Mouse (Mus musculus): ENCODE data around the gene Adipor2. TPM values are rescaled to one million over a fixed set of nuclear protein-coding genes. Genes with fewer than 3 reads are reported as not detected.
"Not testable (repeated sequence)": the region's sequence is repeated elsewhere in the genome, so short reads cannot be mapped to it uniquely, and the experiment has no call there.

Gene Adipor2
- polyA plus RNA-seq, 1 experiment from 2014 or later, result 43.3 TPM

DNA sequence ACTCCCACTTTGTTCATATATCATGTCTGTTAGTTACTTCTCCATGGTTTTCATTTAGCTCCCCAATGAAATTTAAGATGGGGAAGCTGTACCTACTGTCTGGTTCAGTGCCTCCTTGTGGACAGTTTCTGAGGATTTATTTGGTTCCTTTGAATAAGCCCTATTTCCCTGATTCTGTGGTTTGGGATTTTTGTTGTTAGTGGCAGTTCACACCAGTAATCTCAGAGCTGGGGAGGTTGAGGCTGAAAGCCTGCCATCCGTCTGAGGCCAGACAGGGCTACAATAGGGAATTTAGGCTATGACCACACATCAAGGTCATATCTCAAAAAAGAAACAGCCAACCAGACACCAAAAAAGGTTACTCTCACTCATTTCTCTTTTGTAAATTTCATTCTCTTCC, 38.9 kb downstream of the Adipor2 start:
- no peak overlapping the region for H3K27ac ChIP-seq
- DNase-seq (ENCODE audit: low spot score), result peak; percentile 21
- WGBS, result 61% methylated on average over 1 of the region's 1 CpGs
- no peak; the same call in 1 of the 2 replicates for TF ChIP-seq CTCF (IDR thresholded peaks at IDR 0.05; ENCODE audit: low read depth)
- no peak overlapping the region for H3K9ac ChIP-seq (ENCODE audit: low read depth, low read length)
- H3K27me3 ChIP-seq (ENCODE audit: insufficient read depth, low read length), result no peaks in the 10 kb centered on the region
- no peaks in the 10 kb centered on the region for H3K9me3 ChIP-seq (replicated peaks; ENCODE audit: low read length)
- no peaks in the 10 kb centered on the region for H3K36me3 ChIP-seq (ENCODE audit: insufficient read depth, low read length)
- H3K4me3 ChIP-seq (replicated peaks; ENCODE audit: low read depth, low read length), result no peak overlapping the region
- no peak for ATAC-seq (replicated peaks; ENCODE audit: low FRiP score, low read depth)
- H3K4me1 ChIP-seq (replicated peaks; ENCODE audit: insufficient read depth, low read length), result no peaks in the 10 kb centered on the region
- no peak overlapping the region for H3K4me2 ChIP-seq (ENCODE audit: low read length)

DNA sequence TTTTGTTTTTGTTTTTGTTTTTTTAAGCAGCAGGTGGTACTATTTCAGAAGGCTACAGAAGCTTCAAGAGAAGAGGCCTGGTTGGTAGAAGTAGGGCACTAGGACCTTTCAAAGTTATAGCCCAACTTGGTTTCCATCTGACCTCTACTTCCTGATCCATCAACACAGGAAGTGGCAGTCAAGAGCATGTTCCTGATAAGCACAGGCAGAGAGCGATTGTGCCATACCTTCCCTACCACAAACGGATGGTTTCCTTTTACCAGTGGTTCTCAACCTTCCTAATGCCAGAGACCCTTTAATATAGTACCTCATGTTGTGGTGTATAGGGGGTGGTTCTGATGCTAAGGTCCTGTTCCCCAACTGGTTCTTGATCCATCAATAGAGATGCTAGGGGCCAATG, 39.9 kb downstream of the Adipor2 start:
- Histone ChIP-seq H3K27ac (no peak overlapping the region), H3K4me1 (replicated peaks; ENCODE audit: insufficient read depth, low read length) (no peaks in the 10 kb centered on the region), H3K36me3 (ENCODE audit: insufficient read depth, low read length) (no peaks in the 10 kb centered on the region), H3K27me3 (ENCODE audit: insufficient read depth, low read length) (no peaks in the 10 kb centered on the region), H3K4me2 (ENCODE audit: low read length) (no peak overlapping the region), H3K9me3 (replicated peaks; ENCODE audit: low read length) (no peaks in the 10 kb centered on the region), H3K9ac (ENCODE audit: low read depth, low read length) (no peak overlapping the region), H3K4me3 (replicated peaks; ENCODE audit: low read depth, low read length) (no peak overlapping the region)
- DNase-seq (ENCODE audit: low spot score) (peak; percentile 18), ATAC-seq (replicated peaks; ENCODE audit: low FRiP score, low read depth) (no peak)
- TF ChIP-seq CTCF (IDR thresholded peaks at IDR 0.05; ENCODE audit: low read depth), result no peak
- 54% methylated on average over 2 of the region's 2 CpGs for WGBS

DNA sequence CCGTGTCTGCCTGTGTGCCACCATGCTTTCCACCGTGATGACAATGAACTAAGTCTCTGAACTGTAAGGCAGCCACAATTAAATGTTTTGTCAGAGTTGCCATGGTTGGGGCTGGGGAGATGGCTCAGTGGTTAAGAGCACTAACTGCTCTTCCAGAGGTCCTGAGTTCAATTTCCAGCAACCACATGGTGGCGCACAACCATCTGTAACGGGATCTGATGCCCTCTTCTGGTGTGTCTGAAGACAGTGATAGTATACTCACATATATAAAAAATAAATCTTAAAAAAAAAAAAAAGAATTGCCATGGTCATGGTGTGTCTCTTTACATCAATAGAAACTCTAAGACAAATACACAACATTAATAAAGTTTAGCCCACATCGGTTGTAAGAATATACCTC, 42.5 kb downstream of the Adipor2 start:
- 84% methylated on average over 5 of the region's 5 CpGs for WGBS
- no peaks in the 10 kb centered on the region for H3K9me3 ChIP-seq (replicated peaks; ENCODE audit: low read length)
- no peak for DNase-seq (ENCODE audit: low spot score)
- ATAC-seq (replicated peaks; ENCODE audit: low FRiP score, low read depth), result no peak
- no peaks in the 10 kb centered on the region for H3K36me3 ChIP-seq (ENCODE audit: insufficient read depth, low read length)
- no peaks in the 10 kb centered on the region for H3K4me1 ChIP-seq (replicated peaks; ENCODE audit: insufficient read depth, low read length)
- TF ChIP-seq CTCF (IDR thresholded peaks at IDR 0.05; ENCODE audit: low read depth), result peak; percentile 40
- no peak overlapping the region for H3K9ac ChIP-seq (ENCODE audit: low read depth, low read length)
- H3K4me3 ChIP-seq (replicated peaks; ENCODE audit: low read depth, low read length), result no peak overlapping the region
- H3K4me2 ChIP-seq (ENCODE audit: low read length), result no peak overlapping the region
- H3K27me3 ChIP-seq (ENCODE audit: insufficient read depth, low read length), result no peaks in the 10 kb centered on the region
- no peak overlapping the region for H3K27ac ChIP-seq

DNA sequence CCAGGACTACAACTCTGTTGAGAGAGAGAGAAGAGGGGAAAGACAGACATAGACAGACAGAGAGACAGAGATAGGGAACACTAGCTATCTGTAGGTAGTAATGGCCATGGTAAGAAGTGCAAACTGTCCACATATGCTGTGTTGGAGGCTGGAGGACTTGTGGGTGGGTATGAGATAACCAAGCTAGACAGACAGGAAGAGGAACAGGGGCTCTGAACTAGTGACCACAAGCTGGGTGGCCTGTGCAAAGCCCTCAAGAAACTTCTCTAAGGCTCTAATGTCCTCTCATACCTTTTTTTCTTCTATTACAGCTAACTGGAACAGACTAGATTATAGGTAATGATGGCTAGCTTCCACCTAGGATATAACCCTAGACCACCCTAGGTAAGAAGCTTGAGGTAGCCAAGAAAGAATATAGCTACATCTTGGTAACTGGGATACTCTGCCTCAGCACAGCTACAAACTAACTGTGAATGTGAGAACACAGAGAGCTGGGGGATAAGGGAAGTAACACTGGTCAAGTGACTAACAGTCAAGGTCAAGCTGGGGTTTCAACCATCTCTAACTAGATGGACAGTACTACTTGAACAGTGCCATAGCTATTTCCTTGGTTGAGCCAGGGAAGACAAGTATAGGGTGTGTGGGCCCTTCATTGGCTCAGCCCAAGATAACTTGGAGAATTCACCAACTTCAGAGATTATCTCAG, 44.4 kb downstream of the Adipor2 start:
- Histone ChIP-seq H3K27ac (no peak overlapping the region), H3K36me3 (ENCODE audit: insufficient read depth, low read length) (0 out of 2 replicates have a peak, but pooled peaks cover 3% of the 10 kb centered on the region), H3K4me3 (replicated peaks; ENCODE audit: low read depth, low read length) (no peak overlapping the region), H3K4me2 (ENCODE audit: low read length) (no peak overlapping the region), H3K9ac (ENCODE audit: low read depth, low read length) (no peak overlapping the region), H3K4me1 (replicated peaks; ENCODE audit: insufficient read depth, low read length) (no peaks in the 10 kb centered on the region), H3K9me3 (replicated peaks; ENCODE audit: low read length) (no peaks in the 10 kb centered on the region), H3K27me3 (ENCODE audit: insufficient read depth, low read length) (no peaks in the 10 kb centered on the region)
- no peak for DNase-seq (ENCODE audit: low spot score)
- ATAC-seq (replicated peaks; ENCODE audit: low FRiP score, low read depth), result no peak
- no peak for TF ChIP-seq CTCF (IDR thresholded peaks at IDR 0.05; ENCODE audit: low read depth)

DNA sequence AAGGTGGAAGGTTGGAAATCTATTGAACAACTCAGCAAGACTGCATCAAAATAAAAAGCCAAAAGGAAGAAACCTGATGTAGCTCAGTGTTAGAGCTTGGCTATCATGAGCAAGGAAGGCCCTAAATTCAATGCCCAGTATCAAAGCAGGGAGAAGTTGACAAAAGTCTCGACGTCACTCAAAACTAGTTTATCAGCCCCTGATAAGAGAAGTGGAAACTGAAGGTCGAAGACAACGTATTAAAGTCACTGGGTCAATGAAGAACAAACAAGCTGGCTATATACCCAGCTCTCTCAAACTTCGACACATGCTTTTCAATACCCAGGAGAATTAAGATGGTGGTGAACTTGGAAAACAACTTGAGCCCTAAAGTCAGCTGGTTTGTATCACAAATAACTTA, 45.3 kb downstream of the Adipor2 start:
- no peak overlapping the region for H3K4me3 ChIP-seq (replicated peaks; ENCODE audit: low read depth, low read length)
- no peak overlapping the region for H3K9ac ChIP-seq (ENCODE audit: low read depth, low read length)
- no peak for DNase-seq (ENCODE audit: low spot score)
- TF ChIP-seq CTCF (IDR thresholded peaks at IDR 0.05; ENCODE audit: low read depth), result no peak
- ATAC-seq (replicated peaks; ENCODE audit: low FRiP score, low read depth), result no peak
- no peaks in the 10 kb centered on the region for H3K9me3 ChIP-seq (replicated peaks; ENCODE audit: low read length)
- 85% methylated on average over 5 of the region's 5 CpGs for WGBS
- no peaks in the 10 kb centered on the region for H3K4me1 ChIP-seq (replicated peaks; ENCODE audit: insufficient read depth, low read length)
- H3K36me3 ChIP-seq (ENCODE audit: insufficient read depth, low read length), result 0 out of 2 replicates have a peak, but pooled peaks cover 5% of the 10 kb centered on the region
- H3K27me3 ChIP-seq (ENCODE audit: insufficient read depth, low read length), result no peaks in the 10 kb centered on the region
- H3K27ac ChIP-seq, result no peak overlapping the region
- no peak overlapping the region for H3K4me2 ChIP-seq (ENCODE audit: low read length)

DNA sequence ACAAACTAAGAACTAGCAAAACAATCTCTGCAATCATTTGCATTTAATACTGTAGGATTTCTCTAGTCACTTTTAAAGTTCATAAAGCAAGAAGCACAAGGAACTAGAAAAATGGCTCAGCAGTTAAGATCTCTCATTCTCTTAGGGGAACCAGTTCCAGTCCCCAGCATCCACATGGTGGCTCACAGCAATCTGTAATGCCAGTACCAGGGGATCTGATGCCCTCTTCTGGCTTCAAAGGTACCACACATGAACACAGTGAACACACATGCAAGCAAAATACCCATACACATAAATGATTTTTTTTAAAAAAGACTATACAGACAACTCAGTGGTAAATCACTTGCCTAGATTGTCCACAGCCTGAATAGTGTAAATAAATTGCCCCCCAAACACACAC, 45.9 kb downstream of the Adipor2 start:
- peak; percentile 50; the same call in 1 of the 2 replicates for TF ChIP-seq CTCF (IDR thresholded peaks at IDR 0.05; ENCODE audit: low read depth)
- no peaks in the 10 kb centered on the region for H3K27me3 ChIP-seq (ENCODE audit: insufficient read depth, low read length)
- no peak overlapping the region for H3K4me2 ChIP-seq (ENCODE audit: low read length)
- 0 out of 2 replicates have a peak, but pooled peaks cover 5% of the 10 kb centered on the region for H3K36me3 ChIP-seq (ENCODE audit: insufficient read depth, low read length)
- DNase-seq (ENCODE audit: low spot score) (no peak), ATAC-seq (replicated peaks; ENCODE audit: low FRiP score, low read depth) (no peak)
- no peak overlapping the region for H3K27ac ChIP-seq
- H3K9me3 ChIP-seq (replicated peaks; ENCODE audit: low read length), result no peaks in the 10 kb centered on the region
- no peak overlapping the region for H3K4me3 ChIP-seq (replicated peaks; ENCODE audit: low read depth, low read length)
- no peak overlapping the region for H3K9ac ChIP-seq (ENCODE audit: low read depth, low read length)
- H3K4me1 ChIP-seq (replicated peaks; ENCODE audit: insufficient read depth, low read length), result no peaks in the 10 kb centered on the region

DNA sequence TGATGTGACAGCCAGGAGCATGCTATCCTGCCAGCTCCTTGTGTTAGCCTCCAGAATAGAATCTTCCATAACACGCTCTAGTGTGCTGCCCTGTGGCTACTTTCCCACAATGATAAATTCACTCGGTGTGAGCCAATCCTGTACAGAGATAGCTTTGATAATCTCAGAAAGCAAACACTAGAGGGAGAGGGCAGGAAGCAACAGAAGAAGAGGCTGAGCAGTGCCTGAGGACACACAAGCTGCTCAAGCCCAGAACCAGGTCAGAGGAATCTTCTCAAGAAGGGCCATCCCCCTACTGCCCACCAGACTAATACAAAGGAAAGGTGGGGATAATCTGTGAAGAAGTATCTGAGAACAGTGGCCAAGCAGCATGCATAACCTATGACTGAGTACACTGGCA, 50.1 kb downstream of the Adipor2 start:
- Histone ChIP-seq H3K4me2 (ENCODE audit: low read length) (no peak overlapping the region), H3K36me3 (ENCODE audit: insufficient read depth, low read length) (peaks cover 18% of the 10 kb centered on the region; the same call in 1 of the 2 replicates), H3K4me3 (replicated peaks; ENCODE audit: low read depth, low read length) (no peak overlapping the region), H3K27me3 (ENCODE audit: insufficient read depth, low read length) (no peaks in the 10 kb centered on the region), H3K9ac (ENCODE audit: low read depth, low read length) (no peak overlapping the region), H3K27ac (no peak overlapping the region), H3K4me1 (replicated peaks; ENCODE audit: insufficient read depth, low read length) (no peaks in the 10 kb centered on the region), H3K9me3 (replicated peaks; ENCODE audit: low read length) (no peaks in the 10 kb centered on the region)
- WGBS, result 90% methylated on average over 2 of the region's 2 CpGs
- no peak for TF ChIP-seq CTCF (IDR thresholded peaks at IDR 0.05; ENCODE audit: low read depth)
- ATAC-seq (replicated peaks; ENCODE audit: low FRiP score, low read depth) (no peak), DNase-seq (ENCODE audit: low spot score) (no peak)

DNA sequence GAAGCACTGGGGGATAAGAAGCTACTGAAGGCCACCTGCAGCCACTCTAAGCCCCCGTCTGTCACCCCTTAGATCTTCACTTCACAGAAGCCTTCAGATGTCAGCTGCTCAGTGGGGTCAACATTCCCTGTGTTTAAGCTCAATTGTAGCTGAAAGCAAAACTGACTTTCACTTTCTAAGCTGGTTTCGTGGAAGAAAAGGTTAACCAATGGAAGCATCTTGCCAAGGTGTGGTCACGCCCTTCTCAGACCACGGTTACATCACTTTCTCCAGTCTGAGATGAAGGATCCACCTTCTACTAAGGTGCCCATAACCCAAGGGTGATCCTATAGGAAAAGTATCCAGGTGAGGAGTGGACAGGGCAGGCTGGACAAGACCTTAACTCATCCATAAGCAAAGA, 50.7 kb downstream of the Adipor2 start:
- DNase-seq (ENCODE audit: low spot score); H3K27ac ChIP-seq; H3K4me1 ChIP-seq (replicated peaks; ENCODE audit: insufficient read depth, low read length); H3K27me3 ChIP-seq (ENCODE audit: insufficient read depth, low read length); H3K4me3 ChIP-seq (replicated peaks; ENCODE audit: low read depth, low read length); H3K4me2 ChIP-seq (ENCODE audit: low read length); ATAC-seq (replicated peaks; ENCODE audit: low FRiP score, low read depth); H3K9me3 ChIP-seq (replicated peaks; ENCODE audit: low read length); H3K9ac ChIP-seq (ENCODE audit: low read depth, low read length): not testable (repeated sequence)
- H3K36me3 ChIP-seq (ENCODE audit: insufficient read depth, low read length), result peaks cover 18% of the 10 kb centered on the region; the same call in 1 of the 2 replicates
- WGBS, result 94% methylated on average over 3 of the region's 4 CpGs

Measured in kidney, postnatal 0 days (tissue).